Mouse (Mus musculus) heart, adult 2 months (tissue): ENCODE results near the gene Otulinl.

Experiments used
- CTCF ChIP-seq: fragments of 200-600 bp; IDR thresholded peaks from 2 replicates; pipeline ENCODE4 v1.8.1; 2022; ENCODE audit warnings: antibody characterized with exemption, mild to moderate bottlenecking, moderate library complexity
- EP300 ChIP-seq: fragments of 200-500 bp; IDR thresholded peaks from 2 replicates; pipeline ENCODE4 v1.6.1; 2011; ENCODE audit warnings: low read depth, low read length, control low read depth; ENCODE audit not compliant: insufficient read depth
- POLR2A ChIP-seq: fragments of 200-500 bp; IDR thresholded peaks from 2 replicates; pipeline ENCODE4 v1.6.1; 2011; ENCODE audit warnings: mild to moderate bottlenecking, low read depth, low read length, control low read depth; ENCODE audit not compliant: insufficient read depth

DNA sequence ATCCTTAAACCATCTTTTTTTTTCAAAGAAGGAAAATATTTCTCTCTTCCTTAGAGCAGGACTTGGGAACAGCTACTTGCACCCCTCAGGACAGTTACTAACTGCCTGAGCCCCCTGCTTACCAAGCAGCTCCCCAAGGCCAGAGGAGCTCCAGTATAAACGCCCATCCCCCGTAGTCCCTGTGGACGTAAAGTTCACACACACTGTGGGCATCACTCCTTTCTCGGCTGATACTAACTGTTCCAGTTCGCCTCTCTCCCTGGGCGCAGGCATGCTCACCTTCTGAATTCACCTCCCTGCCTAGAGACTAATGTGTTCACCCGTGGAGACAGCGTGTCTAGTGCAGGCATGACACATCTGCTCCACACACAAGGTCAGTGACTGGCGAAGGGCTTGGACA, 2.9 kb downstream of the Otulinl start:
- TF ChIP-seq POLR2A (no peak), EP300 (no peak), CTCF (no peak)
